In genomic region chr5:72647958-72648595, GRCm38 (mm10) we compare ENCODE assay signal across 8 mouse cellular contexts. TPM values are rescaled to one million over a fixed set of nuclear protein-coding genes. Genes with fewer than 3 reads are reported as not detected.
DNase-seq lines count a peak whose midpoint lies in the region; ATAC-seq and TF ChIP-seq lines count a peak whose summit lies in the region.

No protein-coding gene starts in this region.

- peak overlapping the region; percentile 61 for H3K9ac ChIP-seq in embryonic facial prominence, embryonic 14.5 days (ENCODE audit: low read depth, low read length)
- H3K9ac ChIP-seq in midbrain, embryonic 15.5 days, result peak overlapping the region; percentile 33; the same call in 1 of the 2 replicates

- H3K36me3 ChIP-seq in embryonic facial prominence, embryonic 14.5 days (ENCODE audit: control insufficient read depth, insufficient read depth, low read length), result no peaks in the 10 kb centered on the region
- no peaks in the 10 kb centered on the region for H3K36me3 ChIP-seq in midbrain, embryonic 15.5 days (replicated peaks)

- H3K27ac ChIP-seq in embryonic facial prominence, embryonic 14.5 days (replicated peaks; ENCODE audit: low read depth, low read length), result no peak overlapping the region
- no peak overlapping the region for H3K27ac ChIP-seq in midbrain, embryonic 15.5 days

- no peak for TF ChIP-seq POLR2A in lung, adult 2 months (IDR thresholded peaks at IDR 0.05; ENCODE audit: borderline replicate concordance, extremely low read depth, low read depth, low read length)

- ATAC-seq in embryonic facial prominence, embryonic 14.5 days (ENCODE audit: low read depth), result peak; percentile 35
- peak; percentile 76 for ATAC-seq in midbrain, embryonic 15.5 days (replicated peaks)

- no peaks in the 10 kb centered on the region for H3K4me1 ChIP-seq in lung, adult 2 months (ENCODE audit: control insufficient read depth, insufficient read depth, low read length)
- peaks cover 4% of the 10 kb centered on the region for H3K4me1 ChIP-seq in embryonic facial prominence, embryonic 14.5 days (ENCODE audit: control insufficient read depth, insufficient read depth, low read length)
- H3K4me1 ChIP-seq in midbrain, embryonic 15.5 days, result peaks cover 13% of the 10 kb centered on the region

- peaks cover 12% of the 10 kb centered on the region for H3K27me3 ChIP-seq in embryonic facial prominence, embryonic 14.5 days (replicated peaks; ENCODE audit: control insufficient read depth, insufficient read depth, low read length)
- H3K27me3 ChIP-seq in midbrain, embryonic 15.5 days (replicated peaks), result peaks cover 26% of the 10 kb centered on the region

- H3K9me3 ChIP-seq in embryonic facial prominence, embryonic 14.5 days (ENCODE audit: control insufficient read depth, low read length), result no peaks in the 10 kb centered on the region
- no peaks in the 10 kb centered on the region for H3K9me3 ChIP-seq in midbrain, embryonic 15.5 days

- peak overlapping the region; percentile 66 for H3K4me3 ChIP-seq in lung, adult 2 months (replicated peaks; ENCODE audit: extremely low read depth, low read depth, low read length)
- peak overlapping the region; percentile 50 for H3K4me3 ChIP-seq in embryonic facial prominence, embryonic 14.5 days (ENCODE audit: low read depth, low read length)
- H3K4me3 ChIP-seq in midbrain, embryonic 15.5 days, result peak overlapping the region; percentile 49

- TF ChIP-seq CTCF in lung, adult 2 months (IDR thresholded peaks at IDR 0.05; ENCODE audit: insufficient read depth, low read length), result no peak

- DNase-seq in lung, adult 2 months, result peak; percentile 17
- DNase-seq in lung, postnatal 25 days (ENCODE audit: low spot score), result no peak
- no peak for DNase-seq in embryonic facial prominence, embryonic 14.5 days (ENCODE audit: low spot score)
- DNase-seq in large intestine, adult 2 months (ENCODE audit: low read depth, low spot score), result peak; percentile 77
- no peak for DNase-seq in right cerebral cortex, postnatal 25 days
- no peak for DNase-seq in kidney, postnatal 25 days
- DNase-seq in frontal cortex, adult 2 months (ENCODE audit: extremely low spot score in 1 of 2, low spot score in 1 of 2), result no peak

- 8% methylated on average over 18 of the region's 18 CpGs for WGBS in lung, adult 2 months
- WGBS in embryonic facial prominence, embryonic 14.5 days, result 7% methylated on average over 18 of the region's 18 CpGs
- 4% methylated on average over 18 of the region's 18 CpGs for WGBS in large intestine, adult 2 months
- 9% methylated on average over 18 of the region's 18 CpGs for WGBS in midbrain, embryonic 15.5 days

- peak overlapping the region; percentile 89 for H3K4me2 ChIP-seq in embryonic facial prominence, embryonic 14.5 days (ENCODE audit: low read depth, low read length)
- H3K4me2 ChIP-seq in midbrain, embryonic 15.5 days, result peak overlapping the region; percentile 98

RNA-seq across cellular contexts. Expression of gene Nipal1, which starts 0.5 kb away (rescaled TPM):
- polyA plus RNA-seq in lung, adult 2 months (2012; rRNA removed), result 2.2 and 3.6 TPM in 2 replicates
- 2.0 and 9.0 TPM in 2 replicates for polyA plus RNA-seq in embryonic facial prominence, embryonic 14.5 days (2014; fragmentation: Nextera tagmentation; extraction: Ambion mirVana)
- polyA plus RNA-seq in large intestine, adult 2 months (2012; rRNA removed), result 8.1 and 9.7 TPM in 2 replicates
- 0.93 and 1.6 TPM in 2 replicates for polyA plus RNA-seq in midbrain, embryonic 15.5 days (2015; fragmentation: Nextera tagmentation; extraction: Ambion mirVana)
- 0.02 and 0.13 TPM in 2 replicates for polyA plus RNA-seq in frontal cortex, adult 2 months (2012; rRNA removed)

RNA-seq across cellular contexts. Expression of gene Cnga1, which starts 4.0 kb away (rescaled TPM):
- 0.04 and 0.08 TPM in 2 replicates for polyA plus RNA-seq in lung, adult 2 months (2012; rRNA removed)
- polyA plus RNA-seq in embryonic facial prominence, embryonic 14.5 days (2014; fragmentation: Nextera tagmentation; extraction: Ambion mirVana), result not detected in 2 replicates
- polyA plus RNA-seq in large intestine, adult 2 months (2012; rRNA removed), result not detected in 2 replicates
- not detected in 2 replicates for polyA plus RNA-seq in midbrain, embryonic 15.5 days (2015; fragmentation: Nextera tagmentation; extraction: Ambion mirVana)
- polyA plus RNA-seq in frontal cortex, adult 2 months (2012; rRNA removed), result not detected in 2 replicates

Comparison
In these comparisons a context has a peak if more than half of its experiments do, and no peak if none do; other contexts are left out.
1. DNase-seq: peak in lung, adult 2 months (single experiment) and large intestine, adult 2 months (single experiment); none in lung, postnatal 25 days (single experiment), embryonic facial prominence, embryonic 14.5 days (single experiment), right cerebral cortex, postnatal 25 days (single experiment), kidney, postnatal 25 days (0 of 2) and frontal cortex, adult 2 months (0 of 2).
2. Peak in every context shown above with its lines, with median percentiles within 50 percentile points of each other: H3K4me3 ChIP-seq.